Mouse (Mus musculus) adrenal gland, postnatal 10 days (tissue): ENCODE results near the gene Lrp1. TPM values are rescaled to one million over a fixed set of nuclear protein-coding genes. Genes with fewer than 3 reads are reported as not detected.

Experiments
- DNase-seq: peaks from one replicate; pipeline ENCODE4 v3.0.0; 2021; ENCODE audit warnings: mixed read lengths
- total RNA-seq, 2 experiments: library from RNA; stranded (reverse); gene quantifications; 2 replicates each; pipeline ENCODE4 v1.2.3; 2021

Gene Lrp1
- total RNA-seq, 2 experiments from 2014 or later: 170 to 208 TPM

DNA sequence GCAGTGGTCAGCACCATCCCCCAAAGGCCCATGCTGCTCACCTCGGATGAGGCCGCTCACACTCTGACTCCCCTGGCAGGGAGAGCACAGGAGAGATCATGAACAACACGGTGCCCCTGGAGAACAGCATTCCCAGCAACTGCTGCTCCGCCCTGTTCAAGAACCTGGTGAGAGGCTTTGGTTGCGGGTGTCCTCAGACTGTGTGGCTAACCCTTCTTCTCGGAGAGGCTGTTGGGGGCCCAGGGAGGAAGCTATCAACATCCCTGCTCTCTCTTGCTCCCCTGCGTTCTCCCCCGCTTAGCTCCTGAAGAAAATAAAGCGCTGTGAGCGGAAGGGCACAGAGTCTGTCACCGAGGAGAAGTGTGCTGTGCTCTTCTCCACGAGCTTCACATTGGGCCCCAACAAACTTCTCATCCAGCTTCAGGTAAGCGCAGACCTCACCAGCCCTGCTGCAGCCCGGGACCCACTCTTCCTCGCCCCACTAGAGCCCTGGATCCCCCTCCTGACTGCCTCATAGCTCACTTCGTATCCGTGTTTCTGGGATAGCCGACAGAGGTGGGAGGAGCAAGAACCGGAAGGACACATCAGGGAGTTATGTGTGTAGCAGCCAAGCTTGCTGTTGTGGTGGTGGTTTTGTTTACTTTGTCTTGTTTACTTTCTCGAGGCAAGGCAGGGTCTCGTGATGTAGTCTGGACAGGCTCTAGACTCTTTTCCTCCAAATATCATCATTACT lies 32.1 kb upstream of the Lrp1 start:
- no peak for DNase-seq

DNA sequence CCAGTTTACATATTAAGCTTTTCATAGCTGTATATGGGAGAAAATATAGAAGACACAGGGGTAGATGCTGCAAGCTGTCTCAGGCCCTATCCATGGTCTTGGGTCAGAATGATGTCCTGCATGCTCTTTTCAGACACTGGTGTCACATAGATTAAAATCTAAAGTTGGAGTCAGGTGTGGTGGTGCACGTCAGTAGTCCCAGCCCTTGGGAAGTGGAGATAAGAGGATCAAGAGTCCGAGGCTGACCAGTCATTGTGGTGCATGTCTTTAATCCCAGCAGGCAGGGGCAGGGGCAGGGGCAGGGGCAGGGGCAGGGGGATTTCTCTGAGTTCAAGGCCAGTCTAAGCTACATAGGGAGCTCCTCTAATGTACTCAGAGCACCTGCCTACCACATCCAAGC lies 24.8 kb upstream of the Lrp1 start:
- no peak for DNase-seq

DNA sequence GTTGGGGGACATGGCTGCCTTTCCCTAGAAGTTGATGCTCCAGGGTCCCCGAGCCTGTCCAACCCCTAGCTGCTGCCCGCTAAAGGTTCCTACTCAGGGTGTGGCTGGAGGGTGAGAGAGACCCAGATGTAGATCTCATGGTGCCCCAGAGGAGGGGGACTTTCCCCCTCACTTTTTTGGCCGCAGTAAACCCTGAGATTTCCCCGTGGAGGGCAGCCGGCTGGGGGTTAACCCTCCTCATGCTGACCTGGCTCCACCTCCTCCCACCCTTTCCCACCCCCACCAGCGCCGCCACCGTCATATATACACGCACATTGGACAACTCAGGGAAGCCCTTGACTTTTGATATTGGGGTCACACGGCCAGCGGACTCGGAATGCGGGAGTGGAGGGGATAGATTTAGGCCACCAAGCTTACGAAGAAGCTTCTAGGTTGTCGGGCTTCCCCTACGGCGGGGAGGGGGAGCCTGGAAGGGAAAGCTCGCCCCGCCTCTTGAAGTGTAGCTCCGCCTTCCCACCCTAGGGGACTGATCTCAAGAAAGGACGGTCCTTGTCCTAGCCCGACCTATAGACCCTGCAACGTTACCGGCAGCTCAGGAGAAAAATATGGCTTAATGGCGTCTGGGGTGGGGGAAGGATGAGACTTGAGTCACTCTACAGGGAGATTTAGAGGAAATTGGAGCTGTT lies 22.7 kb upstream of the Lrp1 start:
- peak; percentile 88 for DNase-seq

DNA sequence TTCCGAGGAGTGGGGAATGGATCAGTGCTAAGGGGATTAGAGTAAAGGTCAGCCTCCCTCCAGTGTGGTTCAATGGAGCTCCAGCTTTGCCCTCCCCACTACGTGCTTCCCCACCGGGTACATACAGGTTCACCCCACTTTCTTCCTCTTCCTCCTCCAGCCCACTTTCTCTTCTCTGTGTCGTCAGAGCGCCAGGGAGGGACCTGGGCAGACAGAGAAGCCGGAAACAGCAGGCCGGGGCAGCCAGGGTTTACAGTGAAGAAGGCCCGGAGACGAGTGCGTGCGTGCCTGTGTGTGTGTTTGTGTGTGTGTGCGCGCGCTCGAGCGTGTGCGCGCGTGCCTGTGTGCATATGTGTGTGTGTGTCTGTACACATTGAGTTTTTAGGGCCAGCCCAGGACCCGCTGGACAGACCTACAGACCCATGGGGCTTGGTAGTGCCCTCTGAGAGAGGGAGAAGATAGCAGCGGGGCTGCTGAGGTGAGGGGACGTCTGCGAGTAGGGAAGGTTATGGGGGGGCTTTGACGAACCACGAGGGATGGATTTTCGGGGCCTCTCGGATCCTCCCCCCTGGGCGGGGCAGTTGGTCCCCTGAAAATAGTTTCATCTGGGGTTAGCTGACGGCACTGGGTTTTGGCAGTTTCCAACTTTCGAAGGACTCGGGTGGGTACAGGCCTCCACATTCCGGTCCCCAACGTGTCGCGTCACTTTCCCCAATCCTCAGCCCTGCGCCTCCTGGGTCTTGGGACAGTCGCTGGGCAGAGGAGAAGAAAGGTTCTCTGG lies 22.0 kb upstream of the Lrp1 start, which contains the start of gene Stat6:
TSS of gene Stat6 (plus strand) at position 215 of the 781 bp plus-strand sequence.
- DNase-seq: peak; percentile 87

DNA sequence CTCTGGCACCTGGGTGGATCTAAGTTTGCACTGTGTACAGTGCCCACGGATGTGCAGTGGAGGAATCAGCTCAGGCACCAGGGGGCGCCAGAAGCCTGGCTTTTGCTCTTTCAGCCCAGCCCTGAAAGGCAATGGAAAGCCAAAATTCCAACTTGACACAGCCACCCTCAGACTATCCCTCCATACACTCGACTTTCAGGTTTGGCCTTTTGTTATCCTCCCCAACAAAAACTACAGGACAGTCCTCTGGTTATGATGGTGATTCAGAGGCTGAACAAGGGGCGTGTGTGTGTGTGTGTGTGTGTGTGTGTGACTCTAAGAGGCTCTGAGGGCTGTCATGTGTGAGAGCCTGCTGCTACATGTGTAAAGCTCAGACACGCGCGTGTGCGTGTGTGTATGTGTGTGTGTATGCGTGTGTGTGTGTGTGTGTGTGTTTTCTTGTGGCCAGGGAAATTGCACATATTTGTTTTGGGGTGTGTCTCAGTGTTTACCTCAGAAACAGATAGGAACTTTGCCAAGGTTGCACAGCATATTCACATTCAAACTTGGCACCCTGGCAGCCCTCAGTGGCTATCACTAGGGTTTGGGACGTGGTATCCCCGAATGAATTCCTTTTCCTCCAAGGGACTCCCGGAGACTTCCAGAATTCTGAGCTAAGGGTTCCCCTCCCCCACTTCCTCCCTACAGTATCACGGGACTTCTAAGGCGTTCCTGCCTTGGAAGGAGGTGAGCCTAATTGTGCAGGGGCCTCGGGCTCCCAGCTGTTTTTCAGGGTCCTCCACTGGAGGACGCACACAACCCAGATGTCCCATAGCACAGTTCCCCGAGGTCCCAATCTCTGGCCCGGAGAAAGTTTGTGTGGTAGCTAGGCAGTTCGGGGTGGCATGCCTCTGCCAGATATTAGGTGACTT lies 21.2 kb upstream of the Lrp1 start:
- peak; percentile 97 for DNase-seq

DNA sequence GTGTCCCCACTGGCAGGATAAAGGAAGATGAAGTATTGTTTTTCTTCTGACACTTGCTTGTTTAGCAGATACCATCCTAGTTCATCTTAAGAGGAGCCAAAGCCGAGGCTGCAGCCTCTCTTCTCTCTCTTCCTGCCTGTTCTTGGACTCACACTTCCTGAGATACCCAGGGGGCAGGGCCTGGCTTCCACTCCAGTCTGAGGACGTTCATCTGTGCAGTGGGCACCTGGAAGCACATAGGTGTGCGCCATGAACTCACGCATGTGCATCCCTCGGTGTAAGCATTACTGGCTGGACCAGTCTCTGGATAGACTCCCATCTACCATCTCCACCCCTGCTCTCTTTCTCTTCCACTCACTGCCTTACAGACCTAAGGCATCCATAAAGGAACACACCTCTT lies 19.5 kb upstream of the Lrp1 start:
- DNase-seq: no peak

DNA sequence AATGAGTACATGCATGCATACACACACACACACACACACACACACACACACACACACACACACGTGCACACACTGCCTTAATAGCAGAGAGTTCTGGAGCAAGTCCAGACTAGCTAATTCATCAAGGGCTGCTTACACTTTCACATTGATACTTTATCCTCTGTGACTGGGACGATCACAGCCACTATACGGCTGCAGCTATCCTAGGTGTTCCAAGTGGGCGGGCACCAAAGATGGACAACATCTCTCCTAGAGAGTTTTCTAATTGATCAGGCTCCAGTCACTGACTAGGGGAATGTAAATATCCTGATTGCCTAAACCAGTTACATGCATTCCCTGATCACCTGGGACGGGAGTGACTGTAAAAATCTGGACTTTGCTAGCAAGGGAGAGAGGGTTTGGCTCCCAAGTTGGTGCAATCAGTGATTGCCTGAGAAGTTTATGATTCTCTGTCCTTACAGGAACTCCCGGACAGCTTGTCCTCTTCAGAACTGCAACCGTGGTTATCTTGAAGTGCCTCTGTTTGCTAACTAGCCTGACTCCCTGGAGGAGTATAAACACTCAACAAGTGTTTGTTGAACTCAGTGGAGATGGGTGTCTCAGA lies 11.8 kb upstream of the Lrp1 start:
- no peak for DNase-seq

DNA sequence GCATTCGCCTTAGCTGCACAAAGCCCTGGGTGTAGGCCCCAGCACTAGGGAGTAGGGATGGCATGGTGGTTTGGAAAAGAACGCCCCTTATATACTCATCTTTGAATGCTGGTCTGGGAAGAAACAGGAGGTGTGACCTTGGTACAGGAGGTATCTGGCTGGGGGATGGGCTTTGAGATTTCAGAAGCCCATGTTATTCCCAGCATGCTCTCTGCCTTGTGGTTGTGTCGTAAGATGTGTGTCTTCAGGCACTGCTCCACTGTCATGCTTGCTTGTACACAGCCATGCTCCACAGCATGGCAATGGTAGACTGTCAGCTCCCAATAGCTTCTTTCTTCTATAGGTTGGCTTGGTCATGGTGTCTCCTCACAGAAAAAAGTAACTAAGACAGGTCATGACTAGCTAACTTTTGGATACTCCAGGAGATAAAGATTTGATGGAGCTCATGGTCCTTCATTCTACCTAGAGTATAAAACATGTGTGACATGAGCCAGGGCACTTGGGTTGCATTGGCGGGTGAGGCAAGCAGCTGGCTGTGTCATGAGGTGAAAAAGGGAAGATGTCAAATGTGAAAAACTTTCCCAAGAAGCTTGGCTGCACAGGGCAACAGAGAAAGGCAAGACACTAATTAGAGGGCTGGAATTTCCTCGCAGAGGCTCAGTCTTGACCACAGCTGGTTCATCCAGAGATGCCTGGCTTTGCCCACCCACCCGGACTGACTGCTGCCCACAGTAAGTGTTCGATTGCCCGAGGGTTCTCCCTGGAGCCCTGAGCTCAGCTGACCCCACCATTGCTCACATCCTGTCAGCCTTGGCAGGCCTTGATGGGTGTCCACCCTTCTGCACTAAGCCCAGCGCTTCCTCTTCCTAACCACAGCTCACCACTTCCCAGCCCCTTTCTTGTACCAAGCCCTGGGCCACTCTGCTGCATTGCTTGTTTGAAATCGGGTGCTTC lies 10.6 kb upstream of the Lrp1 start:
- DNase-seq: no peak

DNA sequence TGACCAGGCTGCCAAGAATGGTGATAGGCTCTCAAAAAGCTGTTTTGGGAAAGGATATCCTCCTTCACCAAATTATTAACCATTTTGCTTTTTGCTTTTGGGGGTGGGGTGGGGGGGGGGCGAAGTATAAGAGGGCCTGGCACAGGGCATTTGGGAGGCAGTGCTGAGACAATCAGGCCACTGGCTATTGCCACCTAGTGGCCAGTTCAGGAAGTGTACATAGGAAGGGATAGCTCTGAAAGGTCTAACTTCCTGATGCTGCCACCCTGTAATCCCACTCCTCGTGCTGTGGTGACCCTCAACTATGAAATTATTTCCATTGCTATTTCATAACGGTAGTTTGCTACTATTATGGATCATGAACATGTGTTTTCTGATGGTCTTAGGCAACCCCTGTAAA lies 5.5 kb upstream of the Lrp1 start:
- DNase-seq: no peak

DNA sequence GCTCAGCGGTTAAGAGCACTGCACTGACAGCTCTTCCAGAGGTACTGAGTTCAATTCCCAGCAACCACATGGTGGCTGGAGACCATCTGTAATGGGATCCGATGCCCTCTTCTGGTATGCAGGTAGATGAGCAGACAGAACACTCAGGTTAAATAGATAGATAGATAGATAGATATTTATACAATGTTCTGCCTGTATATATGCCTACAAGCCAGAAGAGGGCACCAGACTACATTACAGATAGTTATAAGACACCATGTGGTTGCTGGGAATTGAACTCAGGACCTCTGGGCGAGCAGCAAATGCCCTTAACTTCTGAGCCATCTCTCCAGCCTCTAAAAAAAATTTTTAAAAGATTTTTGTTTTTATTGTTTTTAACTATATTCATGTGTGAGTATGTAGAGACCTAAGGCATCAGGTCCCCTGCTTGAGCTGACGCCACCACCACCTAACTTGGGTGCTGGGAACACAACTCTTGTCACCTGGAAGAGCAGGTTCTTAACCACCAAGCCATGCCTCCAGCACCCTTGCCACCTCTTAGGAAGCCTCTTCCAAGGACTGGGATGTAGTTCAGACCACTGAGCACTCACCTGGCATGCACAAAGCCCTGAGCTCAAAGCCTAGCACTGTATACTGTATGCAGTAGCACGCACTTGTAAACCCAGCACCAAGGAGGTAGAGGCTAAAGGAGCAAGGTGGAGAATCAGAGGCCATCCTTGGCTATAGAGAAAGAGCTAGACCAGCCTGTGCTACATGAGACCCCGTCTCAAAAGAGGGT lies 2.7 kb upstream of the Lrp1 start:
- no peak for DNase-seq

DNA sequence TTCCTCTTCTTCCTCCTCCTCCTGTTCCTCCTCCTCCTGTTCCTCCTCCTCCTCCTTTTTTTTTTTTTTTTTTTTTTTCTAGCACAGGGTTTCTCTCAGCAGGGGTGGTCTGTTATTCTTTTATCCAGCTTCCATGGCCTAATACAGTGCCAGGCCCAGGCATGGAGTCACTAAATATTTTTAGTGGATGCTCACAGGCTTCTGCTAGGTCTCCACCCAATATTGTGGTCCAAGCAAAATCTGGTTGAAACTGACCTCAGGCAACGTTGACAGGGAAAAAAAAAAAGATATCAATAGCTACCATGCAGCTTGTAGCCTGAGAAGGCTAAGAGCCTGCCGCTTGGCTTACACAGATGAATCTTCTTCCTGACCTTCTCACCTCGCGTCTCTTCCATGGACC lies 1.7 kb upstream of the Lrp1 start:
- no peak for DNase-seq

DNA sequence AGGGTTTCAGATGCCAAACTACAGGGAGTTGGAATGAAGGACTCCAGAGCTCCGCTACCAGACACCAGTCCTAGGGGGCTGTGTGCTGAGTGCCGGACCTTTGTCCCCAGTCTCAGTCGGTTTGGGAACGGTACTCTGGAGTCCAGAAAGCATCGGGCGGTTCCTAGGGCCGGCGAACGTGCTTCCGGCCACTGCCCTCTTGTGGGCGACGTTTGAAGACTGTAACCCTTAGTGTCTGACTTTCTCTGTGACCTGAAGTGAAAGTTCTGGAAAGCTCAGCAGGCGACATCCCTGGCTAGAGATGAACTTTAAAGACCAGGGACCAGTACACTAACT lies 1.1 kb upstream of the Lrp1 start:
- peak; percentile 86 for DNase-seq

DNA sequence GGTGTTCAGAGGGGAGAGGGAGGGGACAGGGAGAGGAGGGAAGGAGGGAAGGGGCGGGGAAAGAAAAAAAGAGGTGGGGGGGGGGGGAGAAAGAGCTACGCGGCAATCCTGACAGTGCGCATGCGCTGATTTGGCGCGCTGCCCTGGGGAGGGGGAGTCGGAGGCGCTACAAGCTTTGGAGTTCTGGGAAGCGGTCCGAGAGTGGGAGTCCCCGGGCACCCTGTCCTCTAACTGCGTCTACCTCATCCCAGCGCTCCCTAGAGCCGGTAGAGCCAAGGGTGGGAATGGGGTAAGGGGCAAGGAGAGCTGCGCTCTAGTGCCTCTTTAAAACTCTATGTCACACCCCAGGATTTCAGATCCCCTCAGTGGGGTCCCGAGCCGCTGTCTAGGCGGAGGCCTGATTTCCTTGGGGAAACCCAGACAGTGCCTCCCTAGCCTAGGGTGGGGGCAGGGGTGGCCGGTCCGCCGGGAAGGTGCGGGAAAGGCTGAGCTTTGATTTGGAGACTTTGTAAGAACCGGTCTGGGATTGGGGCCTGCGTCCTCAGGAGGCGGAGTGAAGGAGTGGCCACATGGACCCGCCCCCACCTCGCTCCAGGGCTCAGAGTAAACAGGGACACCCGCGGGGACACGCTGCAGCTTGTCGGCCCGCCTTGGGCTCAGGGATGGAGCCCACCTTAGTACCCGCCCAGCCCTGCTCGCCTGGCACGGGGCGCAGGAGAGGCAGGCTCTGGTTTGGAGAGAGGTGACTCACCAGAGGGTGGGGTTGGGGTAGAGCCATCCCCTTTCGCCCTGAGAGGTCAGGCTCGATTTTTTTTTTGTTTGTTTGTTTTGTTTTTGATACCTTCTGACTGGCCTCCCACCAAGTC lies 476 bp upstream of the Lrp1 start:
- peak; percentile 93 for DNase-seq

DNA sequence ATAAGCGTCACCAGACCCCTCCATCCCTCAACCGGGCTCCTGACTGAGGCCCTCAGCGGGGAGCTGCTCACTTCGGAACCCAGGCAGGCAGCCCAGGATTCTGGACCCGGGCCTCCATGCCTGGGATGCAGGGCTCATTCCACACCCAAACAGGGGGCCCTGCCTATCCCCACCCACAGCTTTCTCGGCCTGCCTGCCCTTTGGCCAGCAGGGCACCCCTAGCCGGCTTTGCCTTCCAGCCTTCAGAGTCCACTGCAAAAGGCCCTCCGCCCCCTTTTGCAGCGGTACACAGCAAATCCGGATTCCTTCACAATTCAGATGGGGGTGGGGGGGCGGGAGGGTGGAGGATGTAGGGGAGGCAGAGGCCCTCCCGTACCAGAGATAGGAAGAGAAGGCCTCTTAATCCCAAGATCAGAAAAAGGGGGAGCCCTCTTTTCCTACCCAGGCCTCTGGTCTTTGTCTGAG lies 975 bp downstream of the Lrp1 start:
- no peak for DNase-seq

DNA sequence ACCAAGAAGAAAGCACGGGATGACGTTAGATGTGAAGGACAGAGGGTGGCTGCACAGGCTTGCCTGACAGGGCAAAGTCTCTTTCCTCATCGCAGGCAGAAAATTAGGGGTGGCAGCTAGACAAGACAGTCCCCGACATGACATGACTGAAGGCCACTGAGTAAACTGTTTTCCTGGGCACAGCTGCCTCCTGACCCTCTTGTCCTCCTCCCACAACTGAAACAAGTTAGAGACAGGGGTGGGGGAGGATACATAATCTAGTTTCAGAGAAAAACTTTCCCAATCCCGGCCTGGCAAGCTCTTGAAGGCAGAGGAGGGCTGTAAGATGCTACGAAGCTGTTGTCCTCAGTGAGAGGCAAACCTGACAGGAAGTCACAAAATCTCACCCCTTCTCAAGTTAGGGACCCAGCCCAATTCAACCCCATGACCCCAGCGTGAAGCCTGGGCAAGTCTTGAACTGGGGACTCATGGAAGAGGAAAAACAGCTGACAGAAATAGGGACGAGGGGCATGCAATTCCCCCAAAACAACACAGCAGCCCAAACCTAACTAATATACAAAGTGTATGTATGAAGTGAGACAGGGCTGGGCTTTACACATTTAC lies 1.7 kb downstream of the Lrp1 start:
- DNase-seq: no peak

DNA sequence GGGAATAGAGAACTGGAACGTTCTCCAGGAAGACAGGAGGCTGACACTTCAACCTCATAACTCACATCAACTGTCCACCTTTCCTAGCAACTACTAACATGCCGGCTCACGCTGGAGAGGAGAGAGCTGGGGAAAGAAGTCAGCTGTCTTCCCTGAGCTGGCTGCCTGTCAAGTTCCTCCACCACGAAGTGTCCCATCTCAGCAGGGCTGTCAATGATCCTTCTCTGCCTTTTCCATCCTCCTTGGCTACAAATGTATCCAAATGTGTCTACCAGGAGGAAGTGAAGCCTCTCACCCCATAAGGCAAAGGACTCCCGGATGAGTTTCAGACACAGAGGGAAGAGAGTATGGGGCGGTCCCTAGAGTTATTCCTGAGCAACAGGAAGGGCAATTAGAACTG lies 2.8 kb downstream of the Lrp1 start:
- DNase-seq: no peak

DNA sequence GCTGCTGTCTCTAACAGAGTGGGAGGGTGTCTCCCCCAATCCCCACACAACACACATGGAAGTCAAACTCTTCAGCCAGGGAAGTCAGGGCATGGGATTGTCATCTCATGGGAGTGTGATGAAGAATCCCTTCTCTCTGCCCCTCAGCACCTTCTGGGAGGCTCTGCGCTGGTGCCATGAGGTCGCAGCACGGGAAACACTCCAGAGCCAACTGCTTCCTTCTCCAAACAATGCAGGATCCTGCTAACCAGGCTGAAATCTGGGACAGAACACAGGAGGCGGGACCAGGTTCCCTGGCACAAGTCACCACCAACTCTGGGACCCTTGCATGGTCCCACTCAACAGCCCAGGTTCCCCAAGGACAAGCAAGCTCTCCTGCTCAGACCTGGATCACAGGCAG lies 3.7 kb downstream of the Lrp1 start:
- DNase-seq: no peak

DNA sequence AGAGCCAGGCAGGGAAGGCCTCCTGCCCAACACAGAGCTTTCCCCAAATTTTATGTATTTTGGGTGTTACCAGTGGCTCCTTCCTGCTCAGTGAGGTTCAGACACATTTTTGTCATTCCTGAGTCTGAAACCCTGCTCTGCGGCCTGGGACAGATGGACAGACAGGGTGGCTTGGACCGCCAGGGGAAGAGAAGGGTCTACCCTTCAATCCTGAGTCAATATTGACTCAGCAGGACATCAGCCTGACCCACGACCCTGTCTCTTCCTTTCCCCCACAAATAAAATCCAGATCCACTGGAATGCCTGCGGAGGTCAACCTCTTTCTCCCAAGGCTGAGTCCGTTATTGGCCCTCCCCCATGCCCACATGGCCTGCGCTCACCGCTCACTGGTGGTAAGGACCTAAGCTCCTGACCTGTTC lies 4.7 kb downstream of the Lrp1 start:
- peak; percentile 65 for DNase-seq
